Mouse (Mus musculus): ENCODE measurements around the gene Agps.

The Agps gene

GRCm38 (mm10) chr2:75831881-75832633 lies at the start of gene Agps:
Gene Agps (plus strand): TSS chr2:75832177.
- peak; percentile 94 for DNase-seq

GRCm38 (mm10) chr2:75786075-75786474 lies 45.9 kb upstream of the Agps start:
- peak; percentile 80 for DNase-seq

- DNase-seq: no peak
Observed at GRCm38 (mm10) chr2:75788511-75788910, 43.5 kb upstream of the Agps start.

GRCm38 (mm10) chr2:75789959-75790523 lies 41.9 kb upstream of the Agps start:
- no peak for DNase-seq

GRCm38 (mm10) chr2:75791561-75792308 lies 40.2 kb upstream of the Agps start:
- no peak for DNase-seq

GRCm38 (mm10) chr2:75792377-75793203 lies 39.4 kb upstream of the Agps start:
- DNase-seq: peak; percentile 58

- no peak for DNase-seq
Observed at GRCm38 (mm10) chr2:75796181-75796580, 35.8 kb upstream of the Agps start.

GRCm38 (mm10) chr2:75798434-75798970 lies 33.5 kb upstream of the Agps start:
- no peak for DNase-seq

GRCm38 (mm10) chr2:75805767-75806166 lies 26.2 kb upstream of the Agps start:
- DNase-seq: no peak

- no peak for DNase-seq
Observed at GRCm38 (mm10) chr2:75806891-75807290, 25.1 kb upstream of the Agps start.

- DNase-seq: no peak
Observed at GRCm38 (mm10) chr2:75807460-75807859, 24.5 kb upstream of the Agps start.

GRCm38 (mm10) chr2:75814880-75815279 lies 17.1 kb upstream of the Agps start:
- no peak for DNase-seq

- DNase-seq: no peak
Observed at GRCm38 (mm10) chr2:75815521-75815920, 16.5 kb upstream of the Agps start.

- no peak for DNase-seq
Observed at GRCm38 (mm10) chr2:75816673-75817072, 15.3 kb upstream of the Agps start.

GRCm38 (mm10) chr2:75818719-75819118 lies 13.3 kb upstream of the Agps start:
- no peak for DNase-seq

- no peak for DNase-seq
Observed at GRCm38 (mm10) chr2:75819796-75820195, 12.2 kb upstream of the Agps start.

- peak; percentile 42 for DNase-seq
Observed at GRCm38 (mm10) chr2:75821971-75822751, 9.8 kb upstream of the Agps start.

- no peak for DNase-seq
Observed at GRCm38 (mm10) chr2:75823736-75824135, 8.2 kb upstream of the Agps start.

GRCm38 (mm10) chr2:75824144-75824543 lies 7.8 kb upstream of the Agps start:
- DNase-seq: no peak

- no peak for DNase-seq
Observed at GRCm38 (mm10) chr2:75824846-75825245, 7.1 kb upstream of the Agps start.

- DNase-seq: no peak
Observed at GRCm38 (mm10) chr2:75825603-75826002, 6.4 kb upstream of the Agps start.
